Mouse (Mus musculus) stomach, embryonic 15.5 days (tissue): Measurements from ENCODE around the gene Cdk16. TPM values are rescaled to one million over a fixed set of nuclear protein-coding genes. Genes with fewer than 3 reads are reported as not detected.
"Not testable (repeated sequence)": the region's sequence is repeated elsewhere in the genome, so short reads cannot be mapped to it uniquely, and the experiment has no call there.

Experiments
- ATAC-seq: fragments of 200-750 bp; cut with Nextera tagmentation; 2 replicates; pipeline ENCODE4 v1.8.0; 2017; ENCODE audit warnings: low read depth, moderate number of reproducible peaks, moderate TSS enrichment; ENCODE audit not compliant: insufficient read depth, low FRiP score
- H3K27ac ChIP-seq: fragments of 300-500 bp; sonication (generic); 2 replicates; pipeline ENCODE4 v1.5.1; 2015; ENCODE audit warnings: mild to moderate bottlenecking, inconsistent platforms
- H3K27me3 ChIP-seq: fragments of 300-500 bp; sonication (generic); replicated peaks from 2 replicates; pipeline ENCODE4 v1.6.1; 2015; ENCODE audit warnings: inconsistent platforms
- H3K36me3 ChIP-seq: fragments of 300-500 bp; sonication (generic); 2 replicates; pipeline ENCODE4 v1.6.1; 2015; ENCODE audit warnings: inconsistent platforms
- H3K4me1 ChIP-seq: fragments of 300-500 bp; sonication (generic); 2 replicates; pipeline ENCODE4 v1.6.1; 2015; ENCODE audit warnings: inconsistent platforms
- H3K4me2 ChIP-seq: fragments of 300-500 bp; sonication (generic); 2 replicates; pipeline ENCODE4 v1.6.1; 2015; ENCODE audit warnings: mild to moderate bottlenecking, inconsistent platforms
- H3K4me3 ChIP-seq: fragments of 300-500 bp; sonication (generic); replicated peaks from 2 replicates; pipeline ENCODE4 v1.5.1; 2015; ENCODE audit warnings: inconsistent platforms
- H3K9ac ChIP-seq: fragments of 300-500 bp; sonication (generic); 2 replicates; pipeline ENCODE4 v1.6.1; 2015; ENCODE audit warnings: inconsistent platforms
- H3K9me3 ChIP-seq: fragments of 300-500 bp; sonication (generic); 2 replicates; pipeline ENCODE4 v1.6.1; 2016; ENCODE audit warnings: inconsistent platforms
- WGBS: fragments of 180-500 bp; shearing (Covaris S2); methylation state at CpG from one replicate; pipeline ENCODE4 v1.1.7; 2015; 5-methylcytosine and 5-hydroxymethylcytosine counted together
- polyA plus RNA-seq: library from polyadenylated mRNA; unstranded; fragments of >200 nt; fragmentation: Nextera tagmentation; extraction: Ambion mirVana; gene quantifications from 2 replicates; pipeline ENCODE4 v1.2.1, GENCODE M21; 2015

Cdk16 gene
- polyA plus RNA-seq, 1 experiment from 2014 or later = 101 TPM

DNA sequence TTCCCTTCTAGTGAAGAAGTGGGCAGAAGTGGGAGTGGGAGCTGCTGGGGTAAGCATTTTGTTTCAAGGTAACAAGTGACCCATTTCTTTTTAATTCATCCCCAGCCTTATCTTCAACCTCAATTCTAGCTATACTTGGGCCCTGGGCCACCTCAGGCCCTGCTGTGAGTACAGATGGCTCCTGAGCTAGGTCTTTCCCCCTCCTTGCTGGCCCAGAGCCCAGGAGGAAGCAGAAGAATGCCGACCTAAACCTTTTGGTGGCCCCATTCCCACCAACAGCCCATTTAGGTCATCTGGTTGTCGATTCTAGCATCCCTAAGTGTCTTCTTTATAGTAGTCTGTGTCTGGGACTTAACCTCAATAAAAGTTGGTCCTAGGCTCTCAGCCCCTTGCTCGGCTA, 3.8 kb downstream of the Cdk16 start:
- Histone ChIP-seq H3K4me2 (no peak overlapping the region), H3K27ac (no peak overlapping the region), H3K9me3 (no peaks in the 10 kb centered on the region), H3K36me3 (0 out of 2 replicates have a peak, but pooled peaks cover 3% of the 10 kb centered on the region), H3K9ac (no peak overlapping the region), H3K4me3 (no peak overlapping the region), H3K4me1 (no peaks in the 10 kb centered on the region), H3K27me3 (no peaks in the 10 kb centered on the region)
- 66% methylated on average over 3 of the region's 3 CpGs for WGBS
- ATAC-seq = no peak

DNA sequence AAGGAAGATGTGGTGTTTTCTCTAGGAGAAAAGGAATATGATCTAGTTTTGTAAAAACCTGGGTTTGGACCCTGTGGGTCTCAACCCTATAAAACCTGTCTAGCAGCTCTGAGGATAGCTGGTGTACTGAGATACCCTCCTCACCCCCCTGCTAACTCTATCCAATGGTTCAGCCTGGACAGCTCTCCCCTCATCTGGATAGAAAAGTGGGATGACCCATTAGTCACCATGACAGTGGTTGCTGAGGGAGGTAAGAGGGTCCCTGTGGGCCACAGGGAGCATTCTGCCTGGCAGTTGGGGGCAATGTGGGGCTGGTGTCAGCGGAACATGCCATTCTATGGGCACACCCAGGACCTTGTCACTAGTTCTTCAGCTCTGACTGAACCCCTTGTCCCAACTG, 4.9 kb downstream of the Cdk16 start:
- Histone ChIP-seq H3K4me2 (no peak overlapping the region), H3K27me3 (no peaks in the 10 kb centered on the region), H3K36me3 (0 out of 2 replicates have a peak, but pooled peaks cover 5% of the 10 kb centered on the region), H3K4me3 (no peak overlapping the region), H3K27ac (no peak overlapping the region), H3K9ac (no peak overlapping the region), H3K4me1 (no peaks in the 10 kb centered on the region), H3K9me3 (no peaks in the 10 kb centered on the region)
- no peak for ATAC-seq
- WGBS = 64% methylated on average over 1 of the region's 1 CpGs

DNA sequence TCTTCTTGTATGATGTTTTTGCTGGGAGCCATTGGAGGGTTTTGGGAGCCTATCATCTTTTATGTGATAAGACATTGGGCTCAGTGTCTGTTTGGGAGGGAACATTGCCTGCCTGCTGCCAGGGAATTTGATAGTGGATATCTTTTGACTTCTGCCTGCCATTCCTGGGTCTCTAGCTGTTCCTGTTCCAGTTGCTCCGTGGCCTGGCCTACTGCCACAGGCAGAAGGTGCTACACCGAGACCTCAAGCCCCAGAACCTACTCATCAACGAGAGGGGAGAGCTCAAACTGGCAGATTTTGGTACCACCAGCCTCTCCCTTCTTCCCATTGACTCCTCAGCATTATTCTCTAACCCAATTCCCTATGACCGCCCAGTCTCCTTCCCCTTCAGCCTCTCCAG, 8.1 kb downstream of the Cdk16 start:
- no peak for ATAC-seq
- Histone ChIP-seq H3K9ac (no peak overlapping the region), H3K4me1 (no peaks in the 10 kb centered on the region), H3K27ac (no peak overlapping the region), H3K36me3 (0 out of 2 replicates have a peak, but pooled peaks cover 5% of the 10 kb centered on the region), H3K27me3 (no peaks in the 10 kb centered on the region), H3K4me2 (no peak overlapping the region), H3K9me3 (no peaks in the 10 kb centered on the region), H3K4me3 (no peak overlapping the region)
- 82% methylated on average over 4 of the region's 4 CpGs for WGBS

DNA sequence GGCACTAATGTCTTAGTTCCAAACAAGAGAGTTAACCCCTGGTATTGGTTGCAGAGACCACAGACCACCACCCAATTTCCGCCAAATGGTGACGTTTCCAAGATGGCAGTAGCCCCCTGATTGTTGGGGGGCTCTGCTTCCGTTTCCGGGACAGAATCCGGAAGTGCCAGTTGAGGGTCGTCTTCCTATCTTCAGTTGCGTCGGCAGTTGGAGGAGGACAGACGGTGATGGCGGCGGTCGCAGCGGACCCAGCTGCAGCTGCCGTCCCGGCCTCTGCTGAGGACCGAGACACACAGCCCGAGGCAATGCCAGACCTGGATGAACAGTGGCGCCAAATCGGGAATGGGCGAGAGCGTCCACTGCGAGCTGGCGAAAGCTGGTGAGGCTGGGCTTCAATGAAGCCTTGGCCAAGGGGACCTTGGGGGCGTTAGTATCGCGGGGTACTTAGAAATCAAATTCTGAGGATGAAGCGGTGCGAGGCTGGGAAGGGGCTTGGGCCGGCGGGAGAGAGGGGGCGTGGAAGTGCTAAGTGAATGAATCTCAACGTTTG, 16.1 kb downstream of the Cdk16 start, which contains the start of gene Usp11:
TSS of gene Usp11 (plus strand) at position 166 of the 550 bp plus-strand sequence.
- peak; percentile 12; the same call in 1 of the 2 replicates for ATAC-seq

DNA sequence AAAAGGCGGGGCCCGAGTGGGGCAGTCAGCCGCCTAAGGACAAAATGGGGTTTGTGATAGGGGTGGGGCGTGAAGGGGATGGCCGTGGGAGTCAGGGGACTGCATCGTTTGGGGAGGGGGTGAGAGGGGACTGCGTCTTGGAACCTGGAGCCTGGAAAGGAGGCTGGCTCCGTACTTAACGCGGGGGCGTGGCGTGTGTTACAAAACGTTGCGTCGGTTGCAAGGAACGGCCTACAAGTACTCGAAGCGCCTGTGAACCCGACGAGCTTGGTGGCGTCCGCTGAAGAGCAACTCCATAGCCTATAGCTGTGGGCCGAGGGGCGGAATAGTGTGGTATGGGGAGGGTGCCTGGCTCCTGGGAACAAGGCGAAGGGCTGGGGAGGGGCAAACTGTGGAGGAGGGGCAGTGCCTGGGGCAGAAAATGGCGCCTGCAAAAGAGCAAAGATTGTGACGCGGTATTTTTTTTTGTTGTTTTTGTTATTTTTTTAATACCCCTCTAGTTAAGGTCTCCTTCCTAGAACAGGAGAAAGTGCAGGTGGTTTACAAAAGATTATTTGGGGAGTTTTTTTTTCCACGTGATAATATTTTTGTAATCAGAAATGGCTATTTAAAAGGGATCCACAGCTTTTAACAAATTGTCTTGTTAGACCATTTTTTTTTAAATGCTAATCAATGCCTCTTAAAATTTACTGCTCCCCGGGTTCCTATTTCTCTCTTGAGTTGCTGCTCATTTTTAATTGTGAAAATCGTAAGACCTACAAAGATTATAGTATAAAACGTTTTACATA, 16.7 kb downstream of the Cdk16 start:
- ATAC-seq = peak; percentile 99
- Histone ChIP-seq H3K9me3 (no peaks in the 10 kb centered on the region), H3K4me2 (peak overlapping the region; percentile 48), H3K4me3 (peak overlapping the region; percentile 54), H3K27me3 (no peaks in the 10 kb centered on the region), H3K27ac (peak overlapping the region; percentile 93), H3K9ac (peak overlapping the region; percentile 22; the same call in 1 of the 2 replicates), H3K36me3 (no peaks in the 10 kb centered on the region), H3K4me1 (no peaks in the 10 kb centered on the region)
- WGBS = 15% methylated on average over 31 of the region's 32 CpGs

More for the DNA sequence above, 16.1 kb downstream of the Cdk16 start, which contains the start of gene Usp11:
- peak within 1 kb of the TSS; percentile 93 for H3K27ac ChIP-seq
- H3K9me3 ChIP-seq = no peaks in the 10 kb centered on the region
- H3K36me3 ChIP-seq = no peaks in the 10 kb centered on the region
- whole genome bisulfite sequencing = 14% methylated on average over 32 of the region's 32 CpGs
- no peaks in the 10 kb centered on the region for H3K27me3 ChIP-seq
- peak within 1 kb of the TSS; percentile 48 for H3K4me2 ChIP-seq
- peak within 1 kb of the TSS; percentile 22; the same call in 1 of the 2 replicates for H3K9ac ChIP-seq
- H3K4me3 ChIP-seq = peak within 1 kb of the TSS; percentile 54
- H3K4me1 ChIP-seq = no peaks in the 10 kb centered on the region

DNA sequence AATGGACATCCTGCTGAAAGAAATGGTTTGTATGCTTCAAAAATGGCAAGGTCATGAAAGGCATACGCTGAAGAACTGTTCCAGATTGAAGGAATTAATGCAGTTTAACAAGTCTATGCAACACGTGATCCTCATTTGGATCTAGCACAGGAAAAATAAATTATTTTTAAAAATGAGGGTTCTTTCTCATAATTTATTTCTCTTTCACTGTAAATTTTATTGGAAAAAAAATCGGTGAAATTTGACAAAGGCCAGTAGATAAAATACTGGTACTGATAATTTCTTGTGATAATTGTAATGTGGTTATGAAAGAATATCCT, 17.3 kb downstream of the Cdk16 start:
- 26% methylated on average over 3 of the region's 3 CpGs for WGBS
- H3K27ac ChIP-seq = no peak overlapping the region

DNA sequence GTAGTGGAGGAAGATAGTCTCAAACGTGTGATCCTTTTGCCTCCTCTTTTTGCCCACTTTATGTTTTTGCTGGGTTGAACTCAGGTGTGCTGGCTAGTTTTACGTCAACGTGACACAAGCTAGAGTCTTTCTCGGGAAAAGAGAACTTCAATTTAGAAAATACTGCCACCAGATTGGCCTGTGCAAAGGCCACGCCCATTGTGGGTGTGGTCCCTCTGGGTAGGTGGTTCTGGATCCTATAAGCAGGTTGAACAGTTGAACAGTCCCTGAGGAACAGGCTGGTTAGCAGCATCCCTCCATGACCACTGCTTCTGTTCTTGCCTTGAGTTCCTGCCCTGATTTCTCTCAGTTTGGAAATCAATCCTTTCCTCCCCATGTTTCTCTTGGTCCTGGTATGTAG, 40.9 kb downstream of the Cdk16 start:
- Histone ChIP-seq H3K9ac (no peak overlapping the region), H3K27ac (no peak overlapping the region)

More for the DNA sequence above, 17.3 kb downstream of the Cdk16 start:
- no peak for ATAC-seq
- Histone ChIP-seq H3K4me1 (no peaks in the 10 kb centered on the region), H3K36me3 (no peaks in the 10 kb centered on the region), H3K4me3 (no peak overlapping the region), H3K9me3 (no peaks in the 10 kb centered on the region), H3K9ac (no peak overlapping the region), H3K27me3 (no peaks in the 10 kb centered on the region), H3K4me2 (peak overlapping the region; percentile 38; the same call in 1 of the 2 replicates)

DNA sequence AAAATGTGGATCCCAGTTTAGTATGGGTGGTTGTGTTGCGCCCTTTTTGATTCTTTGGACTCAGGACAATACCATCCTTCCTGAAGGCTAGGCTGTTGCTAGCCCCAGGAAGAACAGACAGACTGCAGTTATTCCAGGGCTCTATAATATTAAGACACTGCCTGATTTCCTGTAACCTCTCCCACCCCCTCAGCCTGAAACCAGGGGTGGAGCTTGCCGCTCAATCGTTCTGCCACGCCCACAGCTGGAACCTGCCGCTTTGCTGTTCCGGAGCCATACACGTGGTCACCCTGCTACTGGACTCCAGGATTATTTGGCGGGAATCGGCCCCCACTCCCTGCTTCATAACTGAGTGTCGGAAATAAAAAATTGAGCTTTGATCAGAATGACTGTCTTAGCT, 42.3 kb downstream of the Cdk16 start:
- H3K4me2 ChIP-seq, H3K4me3 ChIP-seq, H3K4me1 ChIP-seq, H3K9me3 ChIP-seq, H3K36me3 ChIP-seq, ATAC-seq, H3K9ac ChIP-seq, H3K27me3 ChIP-seq, H3K27ac ChIP-seq: not testable (repeated sequence)
- WGBS = 44% methylated on average over 10 of the region's 10 CpGs

More for the DNA sequence above, 40.9 kb downstream of the Cdk16 start:
- H3K4me3 ChIP-seq = no peak overlapping the region
- ATAC-seq = no peak
- 74% methylated on average over 5 of the region's 5 CpGs for WGBS
- H3K9me3 ChIP-seq = no peaks in the 10 kb centered on the region
- H3K27me3 ChIP-seq = no peaks in the 10 kb centered on the region
- no peaks in the 10 kb centered on the region for H3K36me3 ChIP-seq
- no peaks in the 10 kb centered on the region for H3K4me1 ChIP-seq
- H3K4me2 ChIP-seq = no peak overlapping the region

DNA sequence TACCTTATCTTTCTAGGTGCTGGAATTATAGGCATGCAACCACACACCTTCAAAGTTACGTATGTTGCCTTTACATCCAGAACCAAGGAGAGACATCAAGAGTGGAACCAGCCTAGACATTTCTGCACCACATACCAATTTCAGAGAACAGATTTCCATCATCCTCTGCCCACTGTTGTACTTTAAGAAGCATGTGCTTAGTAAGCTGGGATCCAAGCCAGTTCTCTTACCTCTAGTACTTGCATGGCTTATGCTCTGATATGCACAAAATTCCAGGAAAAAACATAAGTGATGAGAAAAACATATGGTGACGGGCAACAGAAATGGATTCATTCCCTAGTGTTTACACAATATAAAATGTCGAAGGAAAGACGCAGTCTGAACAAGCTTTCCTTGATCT, 48.7 kb downstream of the Cdk16 start:
- Histone ChIP-seq H3K4me1 (no peaks in the 10 kb centered on the region), H3K4me3 (no peak overlapping the region), H3K27me3 (no peaks in the 10 kb centered on the region), H3K4me2 (no peak overlapping the region), H3K9ac (no peak overlapping the region), H3K36me3 (no peaks in the 10 kb centered on the region), H3K9me3 (no peaks in the 10 kb centered on the region), H3K27ac (no peak overlapping the region)
- WGBS = 75% methylated on average over 4 of the region's 4 CpGs
- ATAC-seq = no peak

DNA sequence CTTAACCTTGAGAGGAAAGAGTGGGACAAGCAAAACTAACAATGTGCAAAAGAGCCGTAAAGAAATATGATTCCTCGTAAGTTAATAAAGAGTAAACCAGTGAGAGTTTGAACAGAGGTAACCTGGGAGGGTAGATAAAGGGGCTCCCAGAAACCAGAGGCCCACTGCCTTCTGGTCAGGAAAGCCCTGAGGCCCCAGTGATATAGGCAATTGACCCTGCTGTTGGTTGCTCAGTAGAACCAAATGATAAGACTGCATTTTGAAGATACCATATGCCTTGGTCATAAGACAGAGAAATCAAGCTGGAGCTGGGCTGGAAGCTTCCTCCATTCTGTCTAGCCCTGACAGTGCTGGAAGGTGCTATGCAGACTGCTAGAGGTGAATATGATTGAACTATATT, 61.1 kb downstream of the Cdk16 start:
- Histone ChIP-seq H3K36me3 (no peaks in the 10 kb centered on the region), H3K9ac (no peak overlapping the region), H3K4me1 (no peaks in the 10 kb centered on the region), H3K27me3 (no peaks in the 10 kb centered on the region), H3K27ac (no peak overlapping the region), H3K4me3 (no peak overlapping the region), H3K4me2 (no peak overlapping the region), H3K9me3 (no peaks in the 10 kb centered on the region)
- ATAC-seq = no peak
- WGBS = 80% methylated on average over 2 of the region's 2 CpGs
